Mouse (Mus musculus) erythroblast, embryonic 14.5 days (primary cell): Measurements from ENCODE around the gene Jak3.

Experiments used
- GATA1 ChIP-seq: IDR thresholded peaks from 2 replicates; pipeline ENCODE4 v1.6.1; 2012; ENCODE audit warnings: low read length, inconsistent platforms, mixed read lengths
- TAL1 ChIP-seq: IDR thresholded peaks from 3 replicates; pipeline ENCODE4 v1.6.1; 2012; ENCODE audit warnings: low read length, inconsistent platforms, mixed read lengths

DNA sequence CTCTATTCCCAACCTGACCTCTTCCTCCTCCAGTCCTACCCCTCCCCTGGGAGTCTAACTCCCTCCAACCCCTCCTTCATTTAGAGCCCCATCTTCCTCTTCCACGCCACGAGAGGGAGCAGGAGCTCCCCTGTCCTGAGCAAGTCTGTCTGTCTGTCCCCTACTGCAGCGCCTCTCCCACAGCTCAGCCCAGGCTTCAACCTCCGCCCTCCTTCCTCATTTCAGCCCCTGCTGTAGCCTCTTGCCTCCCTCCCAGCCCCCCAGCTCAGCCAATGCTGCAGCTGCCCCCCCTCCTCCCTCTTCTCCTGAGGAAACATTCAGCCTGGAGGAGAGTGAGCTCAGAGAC, 26.0 kb downstream of the Jak3 start:
- no peak for TF ChIP-seq TAL1
- no peak for TF ChIP-seq GATA1
